Mouse (Mus musculus): ENCODE data around the gene Cabin1. TPM values are rescaled to one million over a fixed set of nuclear protein-coding genes. Genes with fewer than 3 reads are reported as not detected.

Cabin1 gene
- polyA plus RNA-seq, 2 experiments, result 32.3 to 42.6 TPM

DNA sequence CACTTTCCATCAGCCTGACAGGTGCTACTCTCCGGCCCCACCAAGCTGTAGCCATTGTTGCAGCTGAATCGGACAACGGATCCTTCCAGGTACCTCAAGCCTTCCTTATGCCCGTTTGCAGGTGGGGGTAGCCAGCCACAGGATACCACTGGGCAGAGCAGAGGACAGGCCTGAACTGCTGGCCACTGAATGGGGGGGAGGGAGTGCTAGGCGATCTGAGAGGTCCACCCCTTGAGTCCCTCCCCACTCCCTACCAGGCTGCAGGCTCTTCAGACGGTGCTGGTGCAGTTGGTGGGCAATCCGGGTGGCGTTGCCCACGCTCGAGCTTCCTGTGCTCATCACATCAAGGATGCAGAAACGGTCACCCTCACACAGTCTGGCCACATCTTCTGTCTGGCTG lies 126.4 kb downstream of the Cabin1 start:
- no peaks in the 10 kb centered on the region for H3K4me1 ChIP-seq (ENCODE audit: control insufficient read depth, insufficient read depth, low read length)
- 92% methylated on average over 11 of the region's 11 CpGs for WGBS
- no peak overlapping the region for H3K27ac ChIP-seq (replicated peaks; ENCODE audit: low read depth, low read length)
- no peak for TF ChIP-seq POLR2A (IDR thresholded peaks at IDR 0.05; ENCODE audit: borderline replicate concordance, extremely low read depth, insufficient read depth, insufficient read length)
- ATAC-seq (ENCODE audit: low FRiP score, low read depth) (no peak), DNase-seq (ENCODE audit: low spot score) (no peak)
- H3K27me3 ChIP-seq (ENCODE audit: control insufficient read depth, insufficient read depth, low read length), result no peaks in the 10 kb centered on the region
- H3K36me3 ChIP-seq (ENCODE audit: control insufficient read depth, insufficient read depth, low read length), result no peaks in the 10 kb centered on the region
- H3K4me3 ChIP-seq (replicated peaks; ENCODE audit: low read length), result no peak overlapping the region
- no peak overlapping the region for H3K9ac ChIP-seq (ENCODE audit: low read depth, low read length, severe bottlenecking)
- no peak overlapping the region for H3K4me2 ChIP-seq (replicated peaks; ENCODE audit: low read depth, low read length, severe bottlenecking)
- no peaks in the 10 kb centered on the region for H3K9me3 ChIP-seq (ENCODE audit: control insufficient read depth, low read length)

DNA sequence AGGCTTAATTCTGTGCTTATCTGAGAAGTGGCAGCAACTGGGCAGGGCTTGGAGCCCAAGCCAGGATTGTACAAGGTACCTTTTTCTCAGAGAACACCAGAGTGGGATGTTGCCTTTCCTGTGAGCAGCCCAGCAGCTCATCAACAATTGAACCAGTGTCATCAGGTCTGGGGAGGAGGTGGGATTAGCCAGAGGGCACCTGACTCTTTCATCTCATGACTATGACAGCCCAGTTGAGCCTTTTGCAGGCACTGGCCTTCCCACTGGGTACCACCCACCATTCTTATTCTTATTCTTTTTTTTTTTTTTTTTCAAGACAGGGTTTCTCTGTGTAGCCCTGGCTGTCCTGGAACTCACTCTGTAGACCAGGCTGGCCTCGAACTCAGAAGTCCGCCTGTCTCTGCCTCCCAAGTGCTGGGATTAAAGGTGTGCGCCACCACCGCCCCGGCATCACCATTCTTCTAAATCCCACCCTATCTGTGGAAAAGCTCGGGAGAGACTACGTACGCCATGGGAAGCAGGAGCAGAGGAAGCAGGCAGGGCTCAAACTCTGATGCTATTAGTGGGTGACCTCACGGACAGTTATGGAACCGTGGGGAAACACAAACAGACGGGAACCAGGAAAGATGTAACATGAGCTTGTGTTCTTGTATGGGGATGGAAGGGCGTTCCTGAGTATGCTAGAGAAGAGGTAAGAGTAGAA lies 127.9 kb downstream of the Cabin1 start:
- DNase-seq (ENCODE audit: low spot score) (no peak), ATAC-seq (ENCODE audit: low FRiP score, low read depth) (no peak)
- H3K27me3 ChIP-seq (ENCODE audit: control insufficient read depth, insufficient read depth, low read length), result no peaks in the 10 kb centered on the region
- no peak overlapping the region for H3K4me2 ChIP-seq (replicated peaks; ENCODE audit: low read depth, low read length, severe bottlenecking)
- no peak overlapping the region for H3K9ac ChIP-seq (ENCODE audit: low read depth, low read length, severe bottlenecking)
- WGBS, result 83% methylated on average over 12 of the region's 12 CpGs
- no peaks in the 10 kb centered on the region for H3K36me3 ChIP-seq (ENCODE audit: control insufficient read depth, insufficient read depth, low read length)
- TF ChIP-seq POLR2A (IDR thresholded peaks at IDR 0.05; ENCODE audit: borderline replicate concordance, extremely low read depth, insufficient read depth, insufficient read length), result no peak
- no peak overlapping the region for H3K4me3 ChIP-seq (replicated peaks; ENCODE audit: low read length)
- H3K9me3 ChIP-seq (ENCODE audit: control insufficient read depth, low read length), result no peaks in the 10 kb centered on the region
- no peak overlapping the region for H3K27ac ChIP-seq (replicated peaks; ENCODE audit: low read depth, low read length)
- no peaks in the 10 kb centered on the region for H3K4me1 ChIP-seq (ENCODE audit: control insufficient read depth, insufficient read depth, low read length)

GRCm38 (mm10) chr10:75635693-75636055 lies 128.5 kb downstream of the Cabin1 start:
- DNase-seq (ENCODE audit: low spot score), result peak; percentile 61
- Histone ChIP-seq H3K27me3 (ENCODE audit: control insufficient read depth, insufficient read depth, low read length) (no peaks in the 10 kb centered on the region), H3K9me3 (ENCODE audit: control insufficient read depth, low read length) (no peaks in the 10 kb centered on the region), H3K4me1 (ENCODE audit: control insufficient read depth, insufficient read depth, low read length) (no peaks in the 10 kb centered on the region), H3K9ac (ENCODE audit: low read depth, low read length, severe bottlenecking) (no peak overlapping the region), H3K4me2 (replicated peaks; ENCODE audit: low read depth, low read length, severe bottlenecking) (no peak overlapping the region), H3K36me3 (ENCODE audit: control insufficient read depth, insufficient read depth, low read length) (no peaks in the 10 kb centered on the region), H3K4me3 (replicated peaks; ENCODE audit: low read length) (no peak overlapping the region), H3K27ac (replicated peaks; ENCODE audit: low read depth, low read length) (no peak overlapping the region)
- no peak for TF ChIP-seq POLR2A (IDR thresholded peaks at IDR 0.05; ENCODE audit: borderline replicate concordance, extremely low read depth, insufficient read depth, insufficient read length)
- 5% methylated on average over 9 of the region's 9 CpGs for WGBS
- ATAC-seq (ENCODE audit: low FRiP score, low read depth), result no peak

DNA sequence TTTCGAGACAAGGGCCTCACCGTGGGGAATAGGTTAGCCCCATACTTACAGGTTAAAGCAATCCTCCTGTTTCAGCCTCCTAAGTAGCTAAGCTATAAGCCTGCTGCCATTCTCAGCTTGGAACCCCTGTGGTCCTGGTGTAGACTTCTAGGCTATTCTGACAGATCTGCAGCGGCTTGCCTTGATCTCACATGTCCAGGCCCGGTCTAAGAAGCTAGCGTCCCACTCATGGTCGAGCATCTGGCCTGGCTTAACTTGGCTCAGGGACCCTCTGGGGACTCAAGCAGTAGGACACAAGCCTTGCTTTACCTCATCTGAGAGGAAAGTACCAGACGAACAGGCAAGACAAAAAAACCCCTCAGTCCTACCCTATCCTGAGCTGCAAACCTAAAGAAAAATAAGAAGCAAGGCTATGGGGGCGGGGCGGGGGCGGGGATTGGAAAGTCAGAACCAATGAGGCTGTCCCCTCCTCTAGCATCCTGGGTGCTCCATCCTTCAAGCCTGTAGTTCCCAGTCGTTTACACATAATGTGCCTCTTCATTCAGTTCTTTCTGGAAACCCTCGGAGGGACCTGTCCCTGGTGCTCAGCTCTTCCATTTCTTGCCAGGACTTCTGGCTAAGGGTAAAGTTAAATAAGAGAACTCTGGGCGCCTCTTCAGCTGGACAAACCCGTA lies 129.0 kb downstream of the Cabin1 start:
- ATAC-seq (ENCODE audit: low FRiP score, low read depth) (no peak), DNase-seq (ENCODE audit: low spot score) (no peak)
- no peaks in the 10 kb centered on the region for H3K9me3 ChIP-seq (ENCODE audit: control insufficient read depth, low read length)
- H3K4me3 ChIP-seq (replicated peaks; ENCODE audit: low read length), result no peak overlapping the region
- no peak overlapping the region for H3K27ac ChIP-seq (replicated peaks; ENCODE audit: low read depth, low read length)
- no peaks in the 10 kb centered on the region for H3K27me3 ChIP-seq (ENCODE audit: control insufficient read depth, insufficient read depth, low read length)
- no peak overlapping the region for H3K4me2 ChIP-seq (replicated peaks; ENCODE audit: low read depth, low read length, severe bottlenecking)
- H3K36me3 ChIP-seq (ENCODE audit: control insufficient read depth, insufficient read depth, low read length), result no peaks in the 10 kb centered on the region
- no peak for TF ChIP-seq POLR2A (IDR thresholded peaks at IDR 0.05; ENCODE audit: borderline replicate concordance, extremely low read depth, insufficient read depth, insufficient read length)
- H3K9ac ChIP-seq (ENCODE audit: low read depth, low read length, severe bottlenecking), result no peak overlapping the region
- no peaks in the 10 kb centered on the region for H3K4me1 ChIP-seq (ENCODE audit: control insufficient read depth, insufficient read depth, low read length)
- WGBS, result 66% methylated on average over 14 of the region's 14 CpGs

GRCm38 (mm10) chr10:75634610-75635009 lies 129.5 kb downstream of the Cabin1 start:
- Histone ChIP-seq H3K4me2 (replicated peaks; ENCODE audit: low read depth, low read length, severe bottlenecking) (no peak overlapping the region), H3K36me3 (ENCODE audit: control insufficient read depth, insufficient read depth, low read length) (no peaks in the 10 kb centered on the region), H3K4me1 (ENCODE audit: control insufficient read depth, insufficient read depth, low read length) (no peaks in the 10 kb centered on the region), H3K4me3 (replicated peaks; ENCODE audit: low read length) (no peak overlapping the region), H3K27me3 (ENCODE audit: control insufficient read depth, insufficient read depth, low read length) (no peaks in the 10 kb centered on the region), H3K9me3 (ENCODE audit: control insufficient read depth, low read length) (no peaks in the 10 kb centered on the region), H3K27ac (replicated peaks; ENCODE audit: low read depth, low read length) (no peak overlapping the region), H3K9ac (ENCODE audit: low read depth, low read length, severe bottlenecking) (no peak overlapping the region)
- WGBS, result 94% methylated on average over 8 of the region's 8 CpGs
- DNase-seq (ENCODE audit: low spot score) (no peak), ATAC-seq (ENCODE audit: low FRiP score, low read depth) (no peak)
- no peak for TF ChIP-seq POLR2A (IDR thresholded peaks at IDR 0.05; ENCODE audit: borderline replicate concordance, extremely low read depth, insufficient read depth, insufficient read length)
